Mouse (Mus musculus): ENCODE data around the gene Rbbp5. TPM values are rescaled to one million over a fixed set of nuclear protein-coding genes. Genes with fewer than 3 reads are reported as not detected.
"Not testable (repeated sequence)": the region's sequence is repeated elsewhere in the genome, so short reads cannot be mapped to it uniquely, and the experiment has no call there.

Rbbp5 gene
- polyA plus RNA-seq, 1 experiment: 10.7 TPM

DNA sequence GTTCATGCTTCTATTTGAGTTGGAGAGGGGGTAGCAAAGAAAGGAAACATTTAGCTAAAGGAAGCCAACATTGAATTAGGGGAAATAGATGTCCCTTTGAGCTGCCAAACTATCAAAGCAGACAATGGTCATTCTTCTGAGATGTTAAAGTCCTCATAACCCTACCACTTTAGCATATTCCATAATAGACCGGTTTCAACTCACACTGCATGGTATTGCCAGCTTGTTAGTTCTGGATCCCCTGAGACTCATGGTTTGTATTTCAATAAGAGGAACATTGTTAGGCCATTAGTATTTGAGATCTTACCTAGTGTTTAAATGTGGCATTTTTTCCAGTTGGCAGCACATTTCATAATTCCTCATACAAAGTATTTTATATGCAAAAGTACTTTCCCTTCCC is 40.2 kb upstream of the Rbbp5 start:
- H3K4me1 ChIP-seq (ENCODE audit: control insufficient read depth, insufficient read depth, insufficient read length): peaks cover 2% of the 10 kb centered on the region; the same call in 1 of the 2 replicates
- WGBS: 37% methylated on average over 1 of the region's 1 CpGs
- peaks cover 5% of the 10 kb centered on the region for H3K36me3 ChIP-seq (ENCODE audit: control insufficient read depth, insufficient read depth, low read length)
- H3K27me3 ChIP-seq (ENCODE audit: control insufficient read depth, insufficient read depth, low read length): no peaks in the 10 kb centered on the region
- no peak for TF ChIP-seq POLR2A (IDR thresholded peaks at IDR 0.05; ENCODE audit: low read depth, low read length)
- no peak for TF ChIP-seq CTCF (IDR thresholded peaks at IDR 0.05; ENCODE audit: extremely low read depth, insufficient read depth, insufficient read length, insufficient replicate concordance)
- DNase-seq (ENCODE audit: low read depth in 1 of 2, low spot score in 2 of 2): no peak
- no peak overlapping the region for H3K4me3 ChIP-seq (ENCODE audit: extremely low read depth, insufficient read depth, insufficient read length)
- H3K27ac ChIP-seq (ENCODE audit: insufficient read depth, low read length): no peak overlapping the region

DNA sequence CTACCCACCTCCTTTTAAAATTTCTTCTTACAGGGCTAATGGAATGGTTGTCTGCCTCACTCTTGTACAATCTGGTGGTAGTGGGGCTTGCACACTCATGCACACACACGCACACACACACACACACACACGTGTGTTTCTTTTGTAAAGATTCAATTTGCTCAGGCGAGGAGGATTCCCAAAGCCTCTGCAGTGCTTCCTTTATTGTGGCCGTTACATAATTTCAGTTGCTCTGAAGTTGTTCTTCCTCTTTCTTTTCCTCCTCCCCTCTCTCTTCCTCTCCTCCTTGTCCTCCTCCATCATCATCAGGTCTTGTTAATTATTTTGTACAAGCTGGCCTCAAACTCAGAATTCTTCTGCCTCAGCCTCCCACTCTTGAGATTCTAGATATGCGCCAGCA is 39.8 kb upstream of the Rbbp5 start:
- no peak overlapping the region for H3K27ac ChIP-seq (ENCODE audit: insufficient read depth, low read length)
- no peak overlapping the region for H3K4me3 ChIP-seq (ENCODE audit: extremely low read depth, insufficient read depth, insufficient read length)
- H3K27me3 ChIP-seq (ENCODE audit: control insufficient read depth, insufficient read depth, low read length): no peaks in the 10 kb centered on the region
- H3K36me3 ChIP-seq (ENCODE audit: control insufficient read depth, insufficient read depth, low read length): peaks cover 7% of the 10 kb centered on the region
- peaks cover 2% of the 10 kb centered on the region; the same call in 1 of the 2 replicates for H3K4me1 ChIP-seq (ENCODE audit: control insufficient read depth, insufficient read depth, insufficient read length)
- 27% methylated on average over 5 of the region's 5 CpGs for WGBS
- TF ChIP-seq CTCF (IDR thresholded peaks at IDR 0.05; ENCODE audit: extremely low read depth, insufficient read depth, insufficient read length, insufficient replicate concordance) (no peak), POLR2A (IDR thresholded peaks at IDR 0.05; ENCODE audit: low read depth, low read length) (no peak)
- no peak for DNase-seq (ENCODE audit: low read depth in 1 of 2, low spot score in 2 of 2)

GRCm38 (mm10) chr1:132440896-132441435 is 36.2 kb upstream of the Rbbp5 start:
- WGBS: 91% methylated on average over 1 of the region's 1 CpGs
- H3K4me1 ChIP-seq (ENCODE audit: control insufficient read depth, insufficient read depth, insufficient read length): peaks cover 2% of the 10 kb centered on the region; the same call in 1 of the 2 replicates
- H3K36me3 ChIP-seq (ENCODE audit: control insufficient read depth, insufficient read depth, low read length): peaks cover 7% of the 10 kb centered on the region
- DNase-seq (ENCODE audit: low read depth in 1 of 2, low spot score in 2 of 2): no peak
- no peak for TF ChIP-seq POLR2A (IDR thresholded peaks at IDR 0.05; ENCODE audit: low read depth, low read length)
- TF ChIP-seq CTCF (IDR thresholded peaks at IDR 0.05; ENCODE audit: extremely low read depth, insufficient read depth, insufficient read length, insufficient replicate concordance): no peak
- no peak overlapping the region for H3K4me3 ChIP-seq (ENCODE audit: extremely low read depth, insufficient read depth, insufficient read length)
- H3K27me3 ChIP-seq (ENCODE audit: control insufficient read depth, insufficient read depth, low read length): no peaks in the 10 kb centered on the region
- H3K27ac ChIP-seq (ENCODE audit: insufficient read depth, low read length): no peak overlapping the region

DNA sequence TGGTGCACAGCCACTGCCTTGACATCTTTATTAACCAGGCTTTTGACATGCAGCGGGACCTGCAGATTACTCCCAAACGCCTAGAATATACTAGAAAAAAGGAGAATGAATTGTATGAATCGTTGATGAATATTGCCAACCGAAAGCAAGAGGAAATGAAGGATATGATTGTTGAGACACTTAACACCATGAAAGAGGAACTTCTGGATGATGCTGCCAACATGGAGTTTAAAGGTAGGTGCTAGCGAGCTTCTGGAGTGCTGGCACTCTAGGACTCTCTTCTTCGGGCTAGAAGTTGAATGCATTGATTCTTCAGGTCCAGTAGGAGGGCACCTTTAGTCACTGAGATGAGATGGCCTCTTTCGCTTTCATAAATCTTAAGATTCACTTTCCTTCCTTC is 27.4 kb upstream of the Rbbp5 start:
- Histone ChIP-seq H3K4me1 (ENCODE audit: control insufficient read depth, insufficient read depth, insufficient read length) (no peaks in the 10 kb centered on the region), H3K27me3 (ENCODE audit: control insufficient read depth, insufficient read depth, low read length) (no peaks in the 10 kb centered on the region), H3K27ac (ENCODE audit: insufficient read depth, low read length) (no peak overlapping the region), H3K4me3 (ENCODE audit: extremely low read depth, insufficient read depth, insufficient read length) (no peak overlapping the region), H3K36me3 (ENCODE audit: control insufficient read depth, insufficient read depth, low read length) (peaks cover 5% of the 10 kb centered on the region; the same call in 1 of the 2 replicates)
- TF ChIP-seq POLR2A (IDR thresholded peaks at IDR 0.05; ENCODE audit: low read depth, low read length): no peak
- no peak for TF ChIP-seq CTCF (IDR thresholded peaks at IDR 0.05; ENCODE audit: extremely low read depth, insufficient read depth, insufficient read length, insufficient replicate concordance)
- 77% methylated on average over 7 of the region's 7 CpGs for WGBS
- DNase-seq (ENCODE audit: low read depth in 1 of 2, low spot score in 2 of 2): no peak

GRCm38 (mm10) chr1:132464651-132465050 is 12.5 kb upstream of the Rbbp5 start:
- no peaks in the 10 kb centered on the region for H3K4me1 ChIP-seq (ENCODE audit: control insufficient read depth, insufficient read depth, insufficient read length)
- no peaks in the 10 kb centered on the region for H3K27me3 ChIP-seq (ENCODE audit: control insufficient read depth, insufficient read depth, low read length)
- no peak for TF ChIP-seq POLR2A (IDR thresholded peaks at IDR 0.05; ENCODE audit: low read depth, low read length)
- TF ChIP-seq CTCF (IDR thresholded peaks at IDR 0.05; ENCODE audit: extremely low read depth, insufficient read depth, insufficient read length, insufficient replicate concordance): no peak
- no peak overlapping the region for H3K27ac ChIP-seq (ENCODE audit: insufficient read depth, low read length)
- DNase-seq (ENCODE audit: low read depth in 1 of 2, low spot score in 2 of 2): no peak
- H3K4me3 ChIP-seq (ENCODE audit: extremely low read depth, insufficient read depth, insufficient read length): no peak overlapping the region
- whole genome bisulfite sequencing: 78% methylated on average over 5 of the region's 5 CpGs
- H3K36me3 ChIP-seq (ENCODE audit: control insufficient read depth, insufficient read depth, low read length): peaks cover 14% of the 10 kb centered on the region

DNA sequence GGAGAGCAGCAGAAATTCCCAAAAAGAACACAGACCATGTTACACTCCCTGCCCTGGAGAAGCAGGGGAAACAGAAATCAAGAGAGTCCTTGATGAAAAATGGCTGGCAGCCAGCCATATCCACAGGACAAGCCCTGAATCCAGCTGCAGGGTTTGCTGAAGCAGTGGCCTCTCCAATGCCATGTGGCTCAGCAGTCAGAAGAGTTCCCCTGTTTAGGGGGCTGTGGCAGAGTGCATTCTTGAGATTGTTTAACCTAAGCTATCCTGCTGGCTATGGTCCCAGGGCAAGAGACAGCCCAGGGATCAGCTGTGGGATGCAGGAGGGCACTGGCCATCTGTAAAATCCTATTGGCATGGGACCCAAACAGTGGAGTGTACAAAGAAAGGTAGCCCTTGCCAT is 8.2 kb upstream of the Rbbp5 start:
- Histone ChIP-seq H3K4me1 (ENCODE audit: control insufficient read depth, insufficient read depth, insufficient read length) (no peaks in the 10 kb centered on the region), H3K27ac (ENCODE audit: insufficient read depth, low read length) (no peak overlapping the region), H3K27me3 (ENCODE audit: control insufficient read depth, insufficient read depth, low read length) (no peaks in the 10 kb centered on the region), H3K36me3 (ENCODE audit: control insufficient read depth, insufficient read depth, low read length) (peaks cover 7% of the 10 kb centered on the region), H3K4me3 (ENCODE audit: extremely low read depth, insufficient read depth, insufficient read length) (no peak overlapping the region)
- no peak for TF ChIP-seq CTCF (IDR thresholded peaks at IDR 0.05; ENCODE audit: extremely low read depth, insufficient read depth, insufficient read length, insufficient replicate concordance)
- no peak for TF ChIP-seq POLR2A (IDR thresholded peaks at IDR 0.05; ENCODE audit: low read depth, low read length)
- no peak for DNase-seq (ENCODE audit: low read depth in 1 of 2, low spot score in 2 of 2)

DNA sequence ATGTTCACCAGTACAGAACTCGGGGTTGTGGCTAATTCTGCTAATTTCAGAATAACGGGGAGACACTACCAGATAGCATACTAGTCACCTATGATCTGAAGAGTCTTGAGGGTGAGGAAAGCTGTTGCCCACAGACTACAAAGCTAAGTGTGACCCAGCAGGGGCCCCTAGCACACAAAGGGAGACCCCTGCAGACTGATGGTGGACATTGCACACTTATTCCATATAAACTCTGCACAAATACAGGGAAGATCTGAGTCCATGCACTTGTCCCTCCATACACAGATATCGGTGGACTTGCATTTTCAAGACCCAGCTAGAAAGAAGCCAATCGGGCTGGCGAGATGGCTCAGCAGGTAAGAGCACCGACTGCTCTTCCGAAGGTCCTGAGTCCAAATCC is 7.6 kb upstream of the Rbbp5 start:
- WGBS: 93% methylated on average over 7 of the region's 7 CpGs

DNA sequence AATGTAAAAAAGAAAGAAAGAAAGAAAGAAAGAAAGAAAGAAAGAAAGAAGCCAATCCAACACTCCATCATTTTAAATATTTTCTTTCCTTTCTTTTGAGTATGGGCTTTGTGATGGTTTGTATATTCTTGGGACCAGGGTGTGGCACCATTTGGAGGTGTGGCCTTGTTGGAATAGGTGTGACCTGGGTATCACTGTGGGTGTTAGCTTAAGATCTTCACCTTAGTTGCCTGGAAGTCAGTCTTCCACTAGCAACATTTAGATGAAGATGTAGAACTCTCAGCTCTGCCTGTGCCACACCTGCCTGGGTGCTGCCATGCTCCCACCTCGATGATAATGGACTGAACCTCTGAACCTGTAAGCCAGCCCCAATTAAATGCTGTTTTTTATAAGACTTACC is 7.1 kb upstream of the Rbbp5 start:
- WGBS: 83% methylated on average over 1 of the region's 1 CpGs
- H3K36me3 ChIP-seq (ENCODE audit: control insufficient read depth, insufficient read depth, low read length); DNase-seq (ENCODE audit: low read depth in 1 of 2, low spot score in 2 of 2); H3K27me3 ChIP-seq (ENCODE audit: control insufficient read depth, insufficient read depth, low read length); H3K4me1 ChIP-seq (ENCODE audit: control insufficient read depth, insufficient read depth, insufficient read length); H3K27ac ChIP-seq (ENCODE audit: insufficient read depth, low read length); H3K4me3 ChIP-seq (ENCODE audit: extremely low read depth, insufficient read depth, insufficient read length): not testable (repeated sequence)

More for the DNA sequence above, 7.6 kb upstream of the Rbbp5 start:
- no peaks in the 10 kb centered on the region for H3K27me3 ChIP-seq (ENCODE audit: control insufficient read depth, insufficient read depth, low read length)
- H3K27ac ChIP-seq (ENCODE audit: insufficient read depth, low read length): no peak overlapping the region
- peaks cover 3% of the 10 kb centered on the region for H3K36me3 ChIP-seq (ENCODE audit: control insufficient read depth, insufficient read depth, low read length)
- no peak for TF ChIP-seq POLR2A (IDR thresholded peaks at IDR 0.05; ENCODE audit: low read depth, low read length)
- TF ChIP-seq CTCF (IDR thresholded peaks at IDR 0.05; ENCODE audit: extremely low read depth, insufficient read depth, insufficient read length, insufficient replicate concordance): no peak
- no peak overlapping the region for H3K4me3 ChIP-seq (ENCODE audit: extremely low read depth, insufficient read depth, insufficient read length)
- no peaks in the 10 kb centered on the region for H3K4me1 ChIP-seq (ENCODE audit: control insufficient read depth, insufficient read depth, insufficient read length)
- no peak for DNase-seq (ENCODE audit: low read depth in 1 of 2, low spot score in 2 of 2)

All from spleen, adult 2 months (tissue).